Mouse (Mus musculus) cerebellum, postnatal 36 days (tissue): ENCODE data around the gene Maats1.
"Not testable (repeated sequence)": the region's sequence is repeated elsewhere in the genome, so short reads cannot be mapped to it uniquely, and the experiment has no call there.

ENCODE experiments used
- DNase-seq, 2 experiments: peaks; one replicate each; pipeline ENCODE4 v3.0.0; 2021 to 2022; ENCODE audit warnings: mixed read lengths in 2 of 2

The Maats1 gene

GRCm38 (mm10) chr16:38347588-38347987 lies 5.6 kb upstream of the Maats1 start:
- DNase-seq, result no peak

DNA sequence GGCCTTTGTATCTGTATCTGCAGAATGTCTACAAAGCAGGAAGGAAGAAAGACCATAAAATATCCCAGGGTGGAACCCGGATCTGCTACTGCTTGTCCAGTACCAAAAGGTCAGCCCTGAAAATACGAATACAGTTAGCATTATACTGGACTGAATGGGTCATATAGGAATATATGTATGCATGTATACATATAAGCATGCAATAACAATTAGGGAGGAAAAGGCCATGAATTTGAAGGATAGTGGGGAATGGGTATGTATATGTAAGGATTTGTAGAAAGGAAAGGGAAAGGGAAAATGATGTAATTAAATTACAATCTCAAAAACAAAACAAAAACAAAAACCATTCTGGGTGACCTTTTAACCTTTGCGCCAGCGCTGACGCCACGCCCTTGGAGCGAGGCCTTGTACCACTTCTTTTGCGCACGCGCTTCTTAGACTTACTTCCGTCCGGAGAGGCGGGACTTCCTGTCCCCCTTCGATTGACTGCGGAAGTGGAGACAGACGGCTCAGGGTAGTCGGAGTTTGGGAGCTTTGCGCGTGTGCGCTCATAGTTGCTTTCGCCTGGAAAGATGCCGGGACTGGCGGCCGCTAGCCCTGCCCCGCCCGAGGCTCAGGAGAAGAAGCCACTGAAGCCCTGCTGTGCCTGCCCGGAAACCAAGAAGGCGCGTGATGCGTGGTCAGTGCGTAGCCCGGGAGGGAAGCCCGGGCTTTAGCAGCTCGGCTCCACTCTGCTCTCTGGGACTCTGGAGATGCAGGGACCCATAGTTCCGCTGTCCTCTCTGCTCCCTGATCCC lies 4.8 kb upstream of the Maats1 start, which contains the start of the genes Cox17 and Gm21987:
Cox17 (plus strand) TSS at position 463 of the 797 bp plus-strand sequence.
Gm21987 (plus strand) TSS at position 512 of the 797 bp plus-strand sequence.
- peak; percentile 93 to 95 for DNase-seq

GRCm38 (mm10) chr16:38344941-38345725 lies 3.2 kb upstream of the Maats1 start:
- no peak for DNase-seq

DNA sequence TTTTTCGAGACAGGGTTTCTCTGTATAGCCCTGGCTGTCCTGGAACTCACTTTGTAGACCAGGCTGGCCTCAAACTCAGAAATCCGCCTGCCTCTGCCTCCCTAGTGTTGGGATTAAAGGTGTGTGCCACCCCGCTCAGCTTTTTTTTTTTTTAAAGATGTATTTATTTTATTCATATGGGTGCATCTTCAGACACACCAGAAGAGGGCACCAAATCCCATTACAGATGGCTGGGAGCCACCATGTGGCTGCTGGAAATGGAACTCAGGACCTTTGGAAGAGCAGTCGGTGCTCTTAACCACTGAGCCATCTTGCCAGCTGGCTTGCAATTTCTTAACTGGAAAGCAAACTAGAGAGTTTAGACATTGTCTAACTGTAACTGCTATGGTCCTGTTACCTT lies 3.9 kb downstream of the Maats1 start:
- not testable (repeated sequence) for DNase-seq

GRCm38 (mm10) chr16:38334431-38334830 lies 7.5 kb downstream of the Maats1 start:
- DNase-seq, result no peak

GRCm38 (mm10) chr16:38329340-38329739 lies 12.6 kb downstream of the Maats1 start:
- no peak for DNase-seq

DNA sequence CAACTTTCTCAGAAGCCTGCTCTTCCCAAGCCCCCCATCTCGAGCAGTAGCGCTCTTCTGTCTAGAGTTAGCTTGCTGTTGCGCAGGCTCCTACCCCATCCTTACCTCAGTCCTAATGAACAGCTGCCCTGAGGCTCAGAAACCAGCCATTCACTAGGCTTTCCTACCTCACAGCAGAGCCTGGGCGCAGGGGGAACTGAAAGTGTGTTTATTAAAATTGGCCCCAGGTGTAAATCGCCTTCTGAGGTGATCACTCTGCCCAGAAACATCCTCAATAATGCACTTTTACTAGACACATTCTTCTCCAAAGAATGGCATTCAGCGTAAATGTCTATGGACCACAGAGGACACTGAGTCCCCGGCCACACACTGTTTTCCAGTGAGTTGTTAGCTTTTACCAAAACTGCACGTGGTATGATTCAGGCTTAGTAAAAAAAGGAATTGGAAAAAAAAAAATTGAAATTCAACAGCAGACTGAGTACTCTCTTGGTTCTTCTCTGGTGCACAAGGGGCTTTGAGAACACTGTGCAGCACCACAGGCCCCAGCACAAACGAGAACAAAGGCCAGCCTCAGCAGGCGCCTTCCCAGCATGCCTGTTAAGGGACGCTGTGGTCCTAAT lies 15.1 kb downstream of the Maats1 start:
- DNase-seq, result no peak

- DNase-seq, result no peak
These were observed 17.6 kb downstream of the Maats1 start for GRCm38 (mm10) chr16:38324311-38324710.

DNA sequence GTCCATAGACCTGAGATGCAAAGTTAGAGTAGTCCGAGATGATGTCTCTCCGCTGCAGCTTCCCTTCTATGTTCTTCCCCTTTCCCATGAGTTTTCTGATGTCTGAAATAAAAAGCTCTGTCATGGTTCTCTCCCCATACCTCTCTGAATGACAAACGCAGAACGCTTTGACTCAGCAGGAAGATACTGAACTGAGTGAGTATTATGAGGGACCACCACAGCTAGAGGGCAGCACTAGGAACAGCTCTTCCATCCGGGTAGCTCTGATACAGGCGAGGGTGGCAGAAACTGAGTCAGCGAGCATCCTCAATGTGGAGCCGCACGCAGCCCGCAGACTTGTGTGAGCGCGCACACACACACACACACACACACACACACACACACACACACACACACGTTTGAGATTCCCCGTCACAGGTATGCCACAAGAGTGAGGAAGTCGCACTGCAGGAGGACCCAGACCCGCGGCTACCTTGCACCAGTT lies 20.4 kb downstream of the Maats1 start:
- DNase-seq, result peak; percentile 62 to 69

DNA sequence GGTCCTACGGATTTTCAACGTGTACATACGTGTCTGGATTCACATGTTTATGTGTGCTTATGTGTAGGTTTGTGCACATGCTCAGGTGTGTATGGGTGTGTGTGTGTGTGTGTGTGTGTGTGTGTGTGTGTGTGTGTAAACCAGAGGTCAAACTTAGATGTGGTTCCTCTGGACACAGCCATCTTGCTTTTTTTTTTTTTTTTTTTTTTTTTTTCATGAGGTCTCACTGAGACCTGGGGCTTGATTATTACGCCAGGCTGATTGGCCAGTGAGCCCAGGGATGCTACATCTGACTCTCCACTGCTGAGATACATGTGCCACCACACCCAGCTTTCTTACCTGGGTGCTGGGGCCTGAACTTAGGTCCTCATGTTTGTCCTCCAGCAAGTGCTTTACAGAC lies 22.9 kb downstream of the Maats1 start:
- no peak for DNase-seq

DNA sequence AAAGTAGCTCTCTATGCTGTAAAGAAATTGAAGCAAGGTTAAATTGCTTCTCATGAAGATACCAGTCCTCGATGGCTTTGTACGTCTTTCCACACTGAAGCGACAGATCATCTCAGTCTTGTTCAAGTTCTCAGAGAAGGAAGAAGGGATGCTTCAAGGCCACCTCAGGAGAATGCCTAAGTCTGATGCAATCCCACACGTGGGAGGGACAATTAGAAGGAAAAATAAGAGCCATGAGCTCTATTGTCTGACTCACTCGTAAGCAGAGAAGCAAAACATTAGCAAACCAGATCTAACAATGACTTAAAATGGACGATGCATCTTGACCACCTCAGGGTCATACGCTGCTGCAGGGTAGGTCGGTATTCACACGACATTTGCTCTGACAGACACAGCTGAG lies 23.5 kb downstream of the Maats1 start:
- DNase-seq, result no peak

- DNase-seq, result no peak
These were observed 33.7 kb downstream of the Maats1 start for GRCm38 (mm10) chr16:38308195-38308594.

DNA sequence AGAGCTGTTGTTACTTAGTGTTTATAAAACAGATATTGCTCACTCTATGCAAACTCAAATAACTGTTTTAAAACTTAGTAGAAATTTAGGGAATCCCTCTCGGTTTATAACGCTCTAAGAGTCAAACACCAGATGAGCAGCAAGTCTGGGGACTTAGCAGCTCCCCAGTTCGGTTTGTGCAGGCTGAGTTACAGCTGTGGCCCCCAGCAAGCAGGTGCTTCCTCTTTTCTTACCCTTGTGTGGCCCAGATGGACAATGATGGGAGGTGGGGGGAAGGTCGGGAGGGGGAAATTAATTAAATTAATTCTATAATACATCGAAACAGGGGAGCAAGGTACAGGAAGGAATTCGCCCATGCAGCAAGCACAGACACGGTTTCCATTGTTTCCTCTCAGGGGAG lies 34.3 kb downstream of the Maats1 start:
- no peak for DNase-seq

DNA sequence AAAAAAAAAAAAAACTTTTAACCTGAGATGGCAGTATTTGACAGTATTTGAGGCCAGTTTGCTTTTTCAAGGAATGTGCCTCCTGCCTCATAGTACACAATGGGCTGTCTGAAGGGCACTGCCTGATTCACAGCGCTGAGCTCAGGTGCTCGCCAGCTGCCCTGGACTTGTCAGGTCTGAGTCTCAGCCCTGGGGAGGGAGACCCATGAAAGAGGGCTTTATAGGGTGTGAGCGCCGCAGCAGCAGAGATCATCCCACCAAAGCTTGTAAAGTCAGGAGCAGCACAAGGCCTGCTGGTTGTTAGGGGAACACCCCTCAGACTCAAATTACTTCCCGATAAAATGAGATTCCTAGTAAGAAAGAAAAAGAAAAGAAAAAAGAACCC lies 34.7 kb downstream of the Maats1 start:
- DNase-seq, result no peak

- DNase-seq, result peak in 1 of 2 experiments; percentile 6
These were observed 35.2 kb downstream of the Maats1 start for GRCm38 (mm10) chr16:38306571-38307220.

GRCm38 (mm10) chr16:38304460-38305194 lies 37.3 kb downstream of the Maats1 start:
- DNase-seq, result peak in 1 of 2 experiments; percentile 28

- DNase-seq, result no peak
These were observed 39.6 kb downstream of the Maats1 start for GRCm38 (mm10) chr16:38302367-38302766.

DNA sequence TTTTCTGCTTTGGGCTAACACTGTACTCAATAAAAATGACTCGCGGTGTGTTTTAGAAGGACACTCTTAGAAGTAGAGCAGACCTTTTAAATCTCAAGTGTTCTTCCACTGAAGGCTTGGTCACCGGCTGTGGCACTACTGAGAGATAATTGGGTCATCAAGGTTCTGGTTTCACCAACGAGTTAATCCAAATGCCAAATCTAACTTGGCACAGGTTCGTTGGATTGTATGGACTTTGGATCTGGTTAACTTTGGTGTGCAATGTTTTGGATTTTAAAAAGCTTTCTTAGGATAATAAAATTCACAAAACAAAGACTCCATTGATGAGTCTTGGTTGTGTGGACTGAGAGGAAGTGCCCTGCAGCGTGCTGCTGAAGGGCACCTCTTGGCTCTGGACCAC lies 43.5 kb downstream of the Maats1 start:
- DNase-seq, result no peak

- no peak for DNase-seq
These were observed 46.5 kb downstream of the Maats1 start for GRCm38 (mm10) chr16:38295349-38295930.

DNA sequence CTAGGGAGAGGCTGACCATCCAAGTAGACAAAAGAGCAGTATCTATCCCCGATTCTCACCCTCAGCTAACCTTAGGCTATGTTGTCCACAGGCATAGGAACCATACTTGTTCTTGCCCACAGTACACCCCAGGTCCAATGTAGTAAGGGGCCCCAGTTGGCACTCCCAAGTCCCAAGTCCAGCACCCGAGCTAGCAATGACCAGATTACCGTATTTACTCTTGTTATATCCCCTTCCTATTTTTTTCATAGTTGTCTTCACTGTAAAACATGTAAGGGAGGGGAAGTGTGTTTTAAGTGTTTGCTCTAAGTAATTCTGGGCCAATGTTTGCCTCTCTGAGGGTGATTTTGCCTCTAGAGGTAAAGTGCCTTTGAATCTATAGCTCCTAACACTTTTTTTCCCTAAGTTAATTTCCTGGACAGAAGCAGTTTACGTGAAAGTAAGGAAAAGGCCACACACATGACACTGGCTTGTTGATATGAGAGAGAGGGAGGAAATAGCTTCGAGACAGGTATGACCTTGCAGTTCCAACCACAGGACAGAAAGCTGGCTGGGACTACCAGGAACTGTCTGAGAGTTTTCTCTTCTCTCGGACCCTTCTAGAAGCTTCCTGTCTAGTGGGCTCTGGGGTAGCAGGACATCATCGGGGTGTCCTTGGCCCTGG lies 47.1 kb downstream of the Maats1 start, which contains the start of gene Nr1i2:
Nr1i2 (minus strand) TSS at position 140 of the 664 bp plus-strand sequence.
- DNase-seq, result no peak

- DNase-seq, result no peak
These were observed 51.8 kb downstream of the Maats1 start for GRCm38 (mm10) chr16:38290151-38290550.
